Mouse (Mus musculus): ENCODE results near the gene Golph3. TPM values are rescaled to one million over a fixed set of nuclear protein-coding genes. Genes with fewer than 3 reads are reported as not detected.

Golph3 gene
- polyA plus RNA-seq (2012; rRNA removed) = 112 and 165 TPM in 2 replicates

DNA sequence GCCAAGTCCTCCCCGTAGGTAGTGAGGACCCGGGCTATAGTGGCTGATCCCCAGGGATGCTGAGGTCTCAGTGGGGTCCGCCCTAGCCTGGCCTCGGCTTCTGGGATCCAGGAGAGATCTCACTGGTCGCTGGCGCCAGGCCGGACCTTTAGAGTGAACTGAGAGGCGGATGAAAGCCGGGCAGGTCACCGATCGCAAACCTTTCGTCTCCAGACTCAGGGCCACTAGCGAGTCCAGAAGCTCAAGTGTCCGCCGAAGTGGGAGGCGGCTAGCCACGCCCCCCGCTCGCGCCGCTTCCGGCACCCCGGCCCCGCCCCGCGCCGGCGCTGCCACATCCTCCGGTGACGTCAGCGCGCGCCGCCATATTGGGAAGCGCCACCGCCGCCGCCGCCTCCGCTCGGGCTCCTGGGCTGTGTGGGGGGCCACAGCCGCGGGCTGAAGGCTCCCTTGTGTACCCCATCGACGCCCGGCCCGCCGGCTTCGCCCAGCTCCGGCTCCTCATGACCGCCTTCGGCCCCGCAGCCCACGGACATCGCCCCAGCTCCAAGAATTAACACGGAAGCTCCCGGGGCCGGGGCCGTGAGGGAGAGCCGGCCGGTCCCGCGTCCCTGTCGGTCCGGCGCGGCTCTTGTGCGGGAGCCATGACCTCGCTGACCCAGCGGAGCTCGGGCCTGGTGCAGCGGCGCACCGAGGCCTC, at the start of gene Golph3:
Gene Golph3, plus strand, starts transcription at position 360 of the 697 bp plus-strand sequence.

DNA sequence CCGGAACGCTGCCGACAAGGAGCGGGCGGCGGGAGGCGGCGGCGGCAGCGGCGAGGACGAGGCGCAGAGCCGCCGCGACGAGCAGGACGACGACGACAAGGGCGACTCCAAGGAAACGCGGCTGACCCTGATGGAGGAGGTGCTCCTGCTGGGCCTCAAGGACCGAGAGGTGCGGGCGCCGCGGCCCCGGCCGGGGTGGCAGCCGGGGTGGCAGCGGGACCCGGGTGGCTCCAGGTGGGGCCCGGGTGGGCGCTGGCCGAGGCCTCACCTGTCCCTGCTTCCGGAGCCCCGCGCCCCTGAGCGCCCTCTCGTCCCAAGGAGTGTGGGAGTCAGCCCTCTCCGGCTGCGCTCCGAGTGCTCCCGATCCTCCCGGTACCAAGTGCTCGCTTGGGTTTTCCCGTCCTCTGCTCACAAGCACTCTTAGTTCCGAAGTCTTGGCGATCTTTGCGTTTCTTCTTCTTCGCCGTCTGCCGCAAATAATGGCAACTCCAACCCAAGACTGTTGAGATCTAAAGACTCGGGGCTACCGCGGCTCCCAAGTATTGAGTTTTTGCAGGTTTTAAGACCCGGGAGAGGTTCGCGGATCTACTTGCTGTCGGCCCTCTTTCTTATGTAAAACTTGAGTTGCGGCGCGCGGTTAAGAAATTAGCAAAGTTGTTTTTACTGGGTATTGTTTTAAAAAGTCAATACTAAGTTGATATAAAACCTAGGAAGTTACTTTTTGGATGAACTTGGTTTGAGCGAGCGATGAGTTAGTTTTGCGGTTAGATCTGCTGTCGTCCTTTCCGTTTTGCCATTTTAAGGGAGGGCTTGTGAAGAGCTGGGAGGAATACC, 755 bp downstream of the Golph3 start, which contains the start of gene 1810049J17Rik:
Gene 1810049J17Rik, minus strand, starts transcription at position 112 of the 834 bp plus-strand sequence.

Other genes with a start within 250 kb of the Golph3 start
- 297 and 416 TPM in 2 replicates for gene Zfr, start 203.6 kb upstream of the Golph3 start, polyA plus RNA-seq (2012; rRNA removed)
- gene Mtmr12, start 116.4 kb upstream of the Golph3 start, polyA plus RNA-seq (2012; rRNA removed) = 12.4 and 17.4 TPM in 2 replicates
- gene 1810049J17Rik, start 449 bp downstream of the Golph3 start, polyA plus RNA-seq (2012; rRNA removed) = 0.78 and 1.5 TPM in 2 replicates

Data from ovary, adult 2 months (tissue).